Mouse (Mus musculus): ENCODE data around the gene Lrrc27. TPM values are rescaled to one million over a fixed set of nuclear protein-coding genes. Genes with fewer than 3 reads are reported as not detected.

The Lrrc27 gene
- polyA plus RNA-seq (2016; fragmentation: Nextera tagmentation; extraction: Ambion mirVana), result 4.5 TPM in 2 replicates

- H3K27ac ChIP-seq, result peak within 1 kb of the TSS; percentile 97
- WGBS, result 3% methylated on average over 53 of the region's 53 CpGs
- peaks cover 22% of the 10 kb centered on the region for H3K4me1 ChIP-seq
- H3K27me3 ChIP-seq (ENCODE audit: insufficient read depth, poor library complexity, severe bottlenecking), result no peaks in the 10 kb centered on the region
- DNase-seq (ENCODE audit: low spot score), result peak; percentile 100
- H3K9me3 ChIP-seq, result no peaks in the 10 kb centered on the region
- H3K36me3 ChIP-seq, result no peaks in the 10 kb centered on the region
- H3K4me3 ChIP-seq, result peak within 1 kb of the TSS; percentile 70
These were observed at the start of gene Lrrc27, which contains the start of gene Stk32c for GRCm38 (mm10) chr7:139212754-139213745. Gene Lrrc27, plus strand, starts transcription at chr7:139212988. Gene Stk32c, minus strand, starts transcription at chr7:139213307.

GRCm38 (mm10) chr7:139164410-139164809, 48.4 kb upstream of the Lrrc27 start:
- Histone ChIP-seq H3K27me3 (ENCODE audit: insufficient read depth, poor library complexity, severe bottlenecking) (no peaks in the 10 kb centered on the region), H3K4me3 (no peak overlapping the region), H3K27ac (no peak overlapping the region), H3K36me3 (no peaks in the 10 kb centered on the region), H3K9me3 (no peaks in the 10 kb centered on the region), H3K4me1 (no peaks in the 10 kb centered on the region)
- DNase-seq (ENCODE audit: low spot score), result no peak
- WGBS, result 64% methylated on average over 5 of the region's 5 CpGs

GRCm38 (mm10) chr7:139169143-139169542, 43.6 kb upstream of the Lrrc27 start:
- Histone ChIP-seq H3K36me3 (no peaks in the 10 kb centered on the region), H3K4me1 (no peaks in the 10 kb centered on the region), H3K27ac (no peak overlapping the region), H3K27me3 (ENCODE audit: insufficient read depth, poor library complexity, severe bottlenecking) (0 out of 2 replicates have a peak, but pooled peaks cover 20% of the 10 kb centered on the region), H3K4me3 (no peak overlapping the region), H3K9me3 (no peaks in the 10 kb centered on the region)
- 72% methylated on average over 4 of the region's 4 CpGs for WGBS
- DNase-seq (ENCODE audit: low spot score), result no peak

- no peak for DNase-seq (ENCODE audit: low spot score)
- Histone ChIP-seq H3K9me3 (no peaks in the 10 kb centered on the region), H3K36me3 (no peaks in the 10 kb centered on the region), H3K4me1 (no peaks in the 10 kb centered on the region), H3K27ac (no peak overlapping the region), H3K4me3 (no peak overlapping the region), H3K27me3 (ENCODE audit: insufficient read depth, poor library complexity, severe bottlenecking) (peaks cover 6% of the 10 kb centered on the region; the same call in 1 of the 2 replicates)
- WGBS, result 76% methylated on average over 5 of the region's 5 CpGs
These were observed 33.5 kb upstream of the Lrrc27 start for GRCm38 (mm10) chr7:139179299-139179698.

- no peak overlapping the region for H3K4me3 ChIP-seq
- H3K27ac ChIP-seq, result no peak overlapping the region
- no peaks in the 10 kb centered on the region for H3K4me1 ChIP-seq
- 86% methylated on average over 3 of the region's 3 CpGs for WGBS
- H3K9me3 ChIP-seq, result no peaks in the 10 kb centered on the region
- H3K27me3 ChIP-seq (ENCODE audit: insufficient read depth, poor library complexity, severe bottlenecking), result peaks cover 10% of the 10 kb centered on the region; the same call in 1 of the 2 replicates
- no peaks in the 10 kb centered on the region for H3K36me3 ChIP-seq
- DNase-seq (ENCODE audit: low spot score), result peak; percentile 53
These were observed 32.7 kb upstream of the Lrrc27 start for GRCm38 (mm10) chr7:139180058-139180457.

GRCm38 (mm10) chr7:139184396-139184795, 28.4 kb upstream of the Lrrc27 start:
- H3K9me3 ChIP-seq, result 0 out of 2 replicates have a peak, but pooled peaks cover 4% of the 10 kb centered on the region
- no peak overlapping the region for H3K27ac ChIP-seq
- no peaks in the 10 kb centered on the region for H3K36me3 ChIP-seq
- H3K4me3 ChIP-seq, result no peak overlapping the region
- WGBS, result 68% methylated on average over 4 of the region's 4 CpGs
- DNase-seq (ENCODE audit: low spot score), result no peak
- peaks cover 45% of the 10 kb centered on the region for H3K27me3 ChIP-seq (ENCODE audit: insufficient read depth, poor library complexity, severe bottlenecking)
- H3K4me1 ChIP-seq, result peaks cover 17% of the 10 kb centered on the region

- WGBS, result 79% methylated on average over 7 of the region's 7 CpGs
- H3K27ac ChIP-seq, result no peak overlapping the region
- H3K27me3 ChIP-seq (ENCODE audit: insufficient read depth, poor library complexity, severe bottlenecking), result peaks cover 48% of the 10 kb centered on the region
- no peak overlapping the region for H3K4me3 ChIP-seq
- no peaks in the 10 kb centered on the region for H3K36me3 ChIP-seq
- 0 out of 2 replicates have a peak, but pooled peaks cover 4% of the 10 kb centered on the region for H3K9me3 ChIP-seq
- peak; percentile 68 for DNase-seq (ENCODE audit: low spot score)
- peaks cover 17% of the 10 kb centered on the region for H3K4me1 ChIP-seq
These were observed 27.9 kb upstream of the Lrrc27 start for GRCm38 (mm10) chr7:139184846-139185245.

GRCm38 (mm10) chr7:139185971-139186370, 26.8 kb upstream of the Lrrc27 start:
- Histone ChIP-seq H3K4me3 (no peak overlapping the region), H3K9me3 (0 out of 2 replicates have a peak, but pooled peaks cover 8% of the 10 kb centered on the region), H3K4me1 (peaks cover 17% of the 10 kb centered on the region), H3K27ac (no peak overlapping the region), H3K36me3 (no peaks in the 10 kb centered on the region), H3K27me3 (ENCODE audit: insufficient read depth, poor library complexity, severe bottlenecking) (peaks cover 60% of the 10 kb centered on the region)
- 49% methylated on average over 5 of the region's 5 CpGs for WGBS
- peak; percentile 71 for DNase-seq (ENCODE audit: low spot score)

GRCm38 (mm10) chr7:139186436-139186835, 26.4 kb upstream of the Lrrc27 start:
- H3K36me3 ChIP-seq, result no peaks in the 10 kb centered on the region
- WGBS, result 72% methylated on average over 8 of the region's 8 CpGs
- H3K4me3 ChIP-seq, result no peak overlapping the region
- peaks cover 17% of the 10 kb centered on the region for H3K4me1 ChIP-seq
- H3K27ac ChIP-seq, result no peak overlapping the region
- peak; percentile 71 for DNase-seq (ENCODE audit: low spot score)
- H3K27me3 ChIP-seq (ENCODE audit: insufficient read depth, poor library complexity, severe bottlenecking), result peaks cover 64% of the 10 kb centered on the region
- H3K9me3 ChIP-seq, result 0 out of 2 replicates have a peak, but pooled peaks cover 8% of the 10 kb centered on the region

GRCm38 (mm10) chr7:139187277-139187676, 25.5 kb upstream of the Lrrc27 start:
- peaks cover 17% of the 10 kb centered on the region for H3K4me1 ChIP-seq
- H3K27ac ChIP-seq, result no peak overlapping the region
- peak overlapping the region; percentile 78 for H3K4me3 ChIP-seq
- H3K9me3 ChIP-seq, result 0 out of 2 replicates have a peak, but pooled peaks cover 8% of the 10 kb centered on the region
- H3K36me3 ChIP-seq, result no peaks in the 10 kb centered on the region
- WGBS, result 31% methylated on average over 7 of the region's 7 CpGs
- peaks cover 64% of the 10 kb centered on the region for H3K27me3 ChIP-seq (ENCODE audit: insufficient read depth, poor library complexity, severe bottlenecking)
- peak; percentile 72 for DNase-seq (ENCODE audit: low spot score)

- under 1% methylated on average over 92 of the region's 94 CpGs for WGBS
- H3K9me3 ChIP-seq, result 0 out of 2 replicates have a peak, but pooled peaks cover 8% of the 10 kb centered on the region
- H3K27ac ChIP-seq, result peak overlapping the region; percentile 65
- H3K27me3 ChIP-seq (ENCODE audit: insufficient read depth, poor library complexity, severe bottlenecking), result peaks cover 64% of the 10 kb centered on the region
- no peaks in the 10 kb centered on the region for H3K36me3 ChIP-seq
- H3K4me1 ChIP-seq, result peaks cover 17% of the 10 kb centered on the region
- H3K4me3 ChIP-seq, result peak overlapping the region; percentile 78
- peak; percentile 92 for DNase-seq (ENCODE audit: low spot score)
These were observed 24.8 kb upstream of the Lrrc27 start for GRCm38 (mm10) chr7:139187771-139188633.

- peaks cover 64% of the 10 kb centered on the region for H3K27me3 ChIP-seq (ENCODE audit: insufficient read depth, poor library complexity, severe bottlenecking)
- peak overlapping the region; percentile 65 for H3K27ac ChIP-seq
- whole genome bisulfite sequencing, result under 1% methylated on average over 23 of the region's 23 CpGs
- H3K4me1 ChIP-seq, result peaks cover 17% of the 10 kb centered on the region
- no peaks in the 10 kb centered on the region for H3K36me3 ChIP-seq
- 0 out of 2 replicates have a peak, but pooled peaks cover 8% of the 10 kb centered on the region for H3K9me3 ChIP-seq
- H3K4me3 ChIP-seq, result peak overlapping the region; percentile 78
- peak; percentile 76 for DNase-seq (ENCODE audit: low spot score)
These were observed 24.1 kb upstream of the Lrrc27 start for GRCm38 (mm10) chr7:139188634-139189207.

Data from heart, embryonic 10.5 days (tissue).